Mouse (Mus musculus) lung, embryonic 15.5 days (tissue): ENCODE results near the gene Edem1. TPM values are rescaled to one million over a fixed set of nuclear protein-coding genes. Genes with fewer than 3 reads are reported as not detected.
A peak's percentile ranks its signal among the peaks of the same experiment; 100 is the strongest.

ENCODE experiments used
- ATAC-seq: fragments of 200-750 bp; cut with Nextera tagmentation; 2 replicates; pipeline ENCODE4 v1.8.0; 2017; ENCODE audit warnings: moderate number of reproducible peaks, borderline replicate concordance; ENCODE audit not compliant: low FRiP score, low TSS enrichment; ENCODE audit errors: extremely low read depth
- H3K27ac ChIP-seq: fragments of 300-500 bp; sonication (generic); 2 replicates; pipeline ENCODE4 v1.5.1; 2015; ENCODE audit warnings: moderate library complexity, mild to moderate bottlenecking, inconsistent platforms
- H3K27me3 ChIP-seq: fragments of 300-500 bp; sonication (generic); 2 replicates; pipeline ENCODE4 v1.6.1; 2015; ENCODE audit warnings: inconsistent platforms
- H3K36me3 ChIP-seq: fragments of 300-500 bp; sonication (generic); 2 replicates; pipeline ENCODE4 v1.6.1; 2015; ENCODE audit warnings: inconsistent platforms
- H3K4me1 ChIP-seq: fragments of 300-500 bp; sonication (generic); 2 replicates; pipeline ENCODE4 v1.6.1; 2015; ENCODE audit warnings: inconsistent platforms
- H3K4me2 ChIP-seq: fragments of 300-500 bp; sonication (generic); 2 replicates; pipeline ENCODE4 v1.6.1; 2015; ENCODE audit warnings: inconsistent platforms, mild to moderate bottlenecking, moderate library complexity
- H3K4me3 ChIP-seq: fragments of 300-500 bp; sonication (generic); 2 replicates; pipeline ENCODE4 v1.5.1; 2015; ENCODE audit warnings: mild to moderate bottlenecking, inconsistent platforms
- H3K9ac ChIP-seq: fragments of 300-500 bp; sonication (generic); 2 replicates; pipeline ENCODE4 v1.6.1; 2015; ENCODE audit warnings: inconsistent platforms
- H3K9me3 ChIP-seq: fragments of 300-500 bp; sonication (generic); 2 replicates; pipeline ENCODE4 v1.6.1; 2016; ENCODE audit warnings: inconsistent platforms
- WGBS: fragments of 180-500 bp; shearing (Covaris S2); methylation state at CpG from one replicate; pipeline ENCODE4 v1.1.7; 2015; 5-methylcytosine and 5-hydroxymethylcytosine counted together
- polyA plus RNA-seq: library from polyadenylated mRNA; unstranded; fragments of >200 nt; fragmentation: Nextera tagmentation; extraction: Ambion mirVana; gene quantifications from 2 replicates; pipeline ENCODE4 v1.2.1, GENCODE M21; 2015

Gene Edem1
- polyA plus RNA-seq, 1 experiment from 2014 or later: 27.3 TPM

- 72% methylated on average over 3 of the region's 3 CpGs for WGBS
Observed at GRCm38 (mm10) chr6:108807446-108807845, 21.0 kb upstream of the Edem1 start.

GRCm38 (mm10) chr6:108808786-108809185 is 19.7 kb upstream of the Edem1 start:
- Histone ChIP-seq H3K36me3 (no peaks in the 10 kb centered on the region), H3K4me1 (no peaks in the 10 kb centered on the region), H3K9me3 (no peaks in the 10 kb centered on the region), H3K4me2 (no peak overlapping the region), H3K27me3 (no peaks in the 10 kb centered on the region), H3K4me3 (no peak overlapping the region), H3K9ac (no peak overlapping the region), H3K27ac (no peak overlapping the region)
- no peak for ATAC-seq
- WGBS: 65% methylated on average over 1 of the region's 1 CpGs

More at GRCm38 (mm10) chr6:108807446-108807845, 21.0 kb upstream of the Edem1 start:
- no peaks in the 10 kb centered on the region for H3K4me1 ChIP-seq
- no peak overlapping the region for H3K4me2 ChIP-seq
- no peak overlapping the region for H3K4me3 ChIP-seq
- H3K36me3 ChIP-seq: no peaks in the 10 kb centered on the region
- H3K9ac ChIP-seq: no peak overlapping the region
- H3K9me3 ChIP-seq: no peaks in the 10 kb centered on the region
- no peak for ATAC-seq
- H3K27me3 ChIP-seq: no peaks in the 10 kb centered on the region
- no peak overlapping the region for H3K27ac ChIP-seq

- Histone ChIP-seq H3K9ac (no peak overlapping the region), H3K27me3 (no peaks in the 10 kb centered on the region), H3K4me2 (no peak overlapping the region), H3K27ac (no peak overlapping the region), H3K4me1 (no peaks in the 10 kb centered on the region), H3K9me3 (no peaks in the 10 kb centered on the region), H3K4me3 (no peak overlapping the region), H3K36me3 (peaks cover 6% of the 10 kb centered on the region)
- WGBS: 72% methylated on average over 10 of the region's 10 CpGs
- ATAC-seq: no peak
Observed at GRCm38 (mm10) chr6:108810237-108810636, 18.2 kb upstream of the Edem1 start.

GRCm38 (mm10) chr6:108812134-108812533 is 16.3 kb upstream of the Edem1 start:
- Histone ChIP-seq H3K4me1 (no peaks in the 10 kb centered on the region), H3K4me3 (no peak overlapping the region), H3K9me3 (no peaks in the 10 kb centered on the region), H3K27me3 (no peaks in the 10 kb centered on the region), H3K36me3 (peaks cover 10% of the 10 kb centered on the region), H3K4me2 (no peak overlapping the region), H3K27ac (no peak overlapping the region), H3K9ac (no peak overlapping the region)
- WGBS: 86% methylated on average over 2 of the region's 2 CpGs
- ATAC-seq: no peak

GRCm38 (mm10) chr6:108817510-108817909 is 10.9 kb upstream of the Edem1 start:
- peaks cover 42% of the 10 kb centered on the region for H3K36me3 ChIP-seq
- H3K9ac ChIP-seq: no peak overlapping the region
- H3K4me2 ChIP-seq: no peak overlapping the region
- H3K4me3 ChIP-seq: no peak overlapping the region
- H3K4me1 ChIP-seq: no peaks in the 10 kb centered on the region
- no peak overlapping the region for H3K27ac ChIP-seq
- no peaks in the 10 kb centered on the region for H3K9me3 ChIP-seq
- WGBS: 72% methylated on average over 4 of the region's 4 CpGs
- H3K27me3 ChIP-seq: no peaks in the 10 kb centered on the region
- no peak for ATAC-seq

- Histone ChIP-seq H3K4me3 (no peak overlapping the region), H3K27me3 (no peaks in the 10 kb centered on the region), H3K9ac (no peak overlapping the region), H3K36me3 (peaks cover 32% of the 10 kb centered on the region), H3K4me1 (peaks cover 14% of the 10 kb centered on the region), H3K9me3 (no peaks in the 10 kb centered on the region), H3K4me2 (no peak overlapping the region), H3K27ac (peak overlapping the region; percentile 16; the same call in 1 of the 2 replicates)
- 62% methylated on average over 7 of the region's 7 CpGs for WGBS
- no peak for ATAC-seq
Observed at GRCm38 (mm10) chr6:108824816-108825545, 3.5 kb upstream of the Edem1 start.

- ATAC-seq: no peak
- Histone ChIP-seq H3K4me2 (no peak overlapping the region), H3K36me3 (peaks cover 25% of the 10 kb centered on the region), H3K4me1 (peaks cover 17% of the 10 kb centered on the region), H3K9ac (no peak overlapping the region), H3K4me3 (no peak overlapping the region), H3K27ac (no peak overlapping the region), H3K9me3 (no peaks in the 10 kb centered on the region), H3K27me3 (no peaks in the 10 kb centered on the region)
- WGBS: 68% methylated on average over 3 of the region's 3 CpGs
Observed at GRCm38 (mm10) chr6:108826070-108826469, 2.4 kb upstream of the Edem1 start.

GRCm38 (mm10) chr6:108827336-108827920 is 1.0 kb upstream of the Edem1 start:
- H3K9ac ChIP-seq: peak overlapping the region; percentile 46
- H3K4me2 ChIP-seq: peak overlapping the region; percentile 87
- no peaks in the 10 kb centered on the region for H3K9me3 ChIP-seq
- no peak for ATAC-seq
- peaks cover 24% of the 10 kb centered on the region for H3K4me1 ChIP-seq
- peak overlapping the region; percentile 64; the same call in 1 of the 2 replicates for H3K27ac ChIP-seq
- no peaks in the 10 kb centered on the region for H3K27me3 ChIP-seq
- H3K4me3 ChIP-seq: peak overlapping the region; percentile 99
- WGBS: 29% methylated on average over 5 of the region's 5 CpGs
- peaks cover 18% of the 10 kb centered on the region for H3K36me3 ChIP-seq

- Histone ChIP-seq H3K36me3 (peaks cover 3% of the 10 kb centered on the region; the same call in 1 of the 2 replicates), H3K9me3 (no peaks in the 10 kb centered on the region), H3K27ac (peak overlapping the region; percentile 84), H3K4me1 (peaks cover 31% of the 10 kb centered on the region), H3K27me3 (no peaks in the 10 kb centered on the region), H3K9ac (peak overlapping the region; percentile 94), H3K4me2 (peak overlapping the region; percentile 87), H3K4me3 (peak overlapping the region; percentile 99)
- WGBS: 0% methylated on average over 56 of the region's 56 CpGs
- ATAC-seq: peak; percentile 46
Observed at GRCm38 (mm10) chr6:108828872-108829271, 431 bp downstream of the Edem1 start.

- no peaks in the 10 kb centered on the region for H3K36me3 ChIP-seq
- H3K4me3 ChIP-seq: peak overlapping the region; percentile 99
- peak overlapping the region; percentile 87 for H3K4me2 ChIP-seq
- no peaks in the 10 kb centered on the region for H3K27me3 ChIP-seq
- WGBS: 10% methylated on average over 22 of the region's 22 CpGs
- H3K4me1 ChIP-seq: peaks cover 31% of the 10 kb centered on the region
- peak overlapping the region; percentile 94 for H3K9ac ChIP-seq
- ATAC-seq: no peak
- H3K9me3 ChIP-seq: no peaks in the 10 kb centered on the region
- H3K27ac ChIP-seq: no peak overlapping the region; the same call in 1 of the 2 replicates
Observed at GRCm38 (mm10) chr6:108829386-108830370, 1.2 kb downstream of the Edem1 start.

- Histone ChIP-seq H3K4me1 (peaks cover 50% of the 10 kb centered on the region), H3K27ac (no peak overlapping the region), H3K27me3 (no peaks in the 10 kb centered on the region), H3K4me3 (no peak overlapping the region), H3K4me2 (no peak overlapping the region), H3K36me3 (no peaks in the 10 kb centered on the region), H3K9me3 (no peaks in the 10 kb centered on the region), H3K9ac (no peak overlapping the region)
- no peak for ATAC-seq
- WGBS: 74% methylated on average over 1 of the region's 1 CpGs
Observed at GRCm38 (mm10) chr6:108832170-108832569, 3.7 kb downstream of the Edem1 start.
